Mouse (Mus musculus) megakaryocyte, embryonic 14.5 days (primary cell): Measurements from ENCODE around the gene 4930503B20Rik.

Experiments used
- FLI1 ChIP-seq: IDR thresholded peaks from 2 replicates; pipeline ENCODE4 v1.6.1; 2012; ENCODE audit warnings: low read length, inconsistent platforms, mixed read lengths
- GATA1 ChIP-seq: IDR thresholded peaks from 3 replicates; pipeline ENCODE4 v1.6.1; 2012; ENCODE audit warnings: mixed read lengths, low read length, inconsistent platforms, borderline replicate concordance

GRCm38 (mm10) chr3:146604647-146605046 is 46.5 kb downstream of the 4930503B20Rik start:
- TF ChIP-seq FLI1 (no peak), GATA1 (no peak)
